Mouse (Mus musculus): ENCODE results near the gene Klc1.

DNA sequence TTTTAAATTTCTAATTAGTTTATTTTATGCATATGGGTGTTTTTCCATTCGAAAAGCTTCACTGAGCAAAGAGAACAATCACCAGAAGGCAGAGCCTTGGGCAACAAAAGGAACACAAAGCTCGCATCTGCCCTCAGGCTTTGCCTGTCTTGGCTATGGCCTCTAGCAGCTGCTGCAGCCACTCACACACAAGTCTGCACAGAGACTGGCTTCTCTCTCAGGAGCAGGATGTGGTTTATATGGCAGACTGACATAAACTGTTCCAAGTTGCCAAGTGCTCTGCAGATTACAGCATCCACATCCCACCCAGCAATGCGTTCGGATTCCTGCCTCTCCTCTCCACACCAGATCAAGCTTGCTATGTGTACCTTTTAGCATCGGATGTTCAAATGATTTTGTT is 93.1 kb downstream of the Klc1 start:
- TF ChIP-seq POLR2A (IDR thresholded peaks at IDR 0.05; ENCODE audit: borderline replicate concordance, extremely low read depth, insufficient read depth, insufficient read length, poor library complexity, severe bottlenecking), result no peak
- no peak for TF ChIP-seq CTCF (IDR thresholded peaks at IDR 0.05; ENCODE audit: borderline replicate concordance, extremely low read depth, insufficient read depth, insufficient read length)

Data from brain, embryonic 14.5 days (tissue).